10 mouse cellular contexts compared by ENCODE assay signal in the genomic region with DNA sequence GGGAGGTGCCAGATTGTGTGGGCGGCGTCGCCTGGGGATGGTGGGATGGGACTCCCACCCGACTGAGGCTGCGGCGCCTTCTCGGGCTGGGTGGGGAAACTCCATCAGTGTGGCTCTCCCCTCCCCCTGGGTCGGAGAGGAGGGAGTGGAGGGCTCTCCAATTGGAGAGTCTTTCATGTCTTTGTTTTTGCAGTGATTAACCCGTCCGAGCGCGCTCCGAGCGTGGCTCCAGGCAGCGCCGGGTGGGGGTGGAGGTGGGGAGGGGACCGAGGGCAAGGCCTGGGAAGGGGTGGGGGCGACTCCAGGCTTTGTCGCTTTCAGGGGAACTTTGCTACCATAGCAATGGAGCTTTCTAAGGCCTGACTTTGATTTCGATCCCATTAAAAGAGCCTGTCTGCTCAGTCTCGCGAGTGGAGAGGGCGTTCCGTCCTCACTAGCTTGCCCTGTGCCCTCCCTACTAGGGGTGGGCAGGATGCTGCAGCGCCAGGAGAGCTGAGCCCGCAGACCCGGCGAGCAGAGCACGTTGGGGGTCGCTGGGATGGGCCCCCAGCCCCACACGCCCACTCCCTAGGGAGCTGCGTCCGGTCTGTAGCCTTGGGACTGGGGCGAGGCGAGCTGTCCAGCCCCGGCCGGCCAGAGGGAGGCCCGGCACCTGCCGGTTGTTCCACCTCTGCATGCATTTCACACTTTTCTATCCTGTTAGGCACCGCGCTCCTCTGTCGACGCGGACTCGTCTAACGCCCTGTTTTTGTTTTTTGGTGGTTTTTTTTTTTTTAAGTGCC. TPM values are rescaled to one million over a fixed set of nuclear protein-coding genes. Genes with fewer than 3 reads are reported as not detected.
DNase-seq lines count a peak whose midpoint lies in the region; ATAC-seq and TF ChIP-seq lines count a peak whose summit lies in the region.
"Had no signal": no experiment of that assay in that cellular context is flagged by ENCODE, and none has a peak within 500 bp of the region (broad histone marks: within the 10 kb centered on the region; RNA-seq: fewer than 3 reads in every experiment).

No protein-coding gene starts in this region.

- DNase-seq in heart, postnatal 14 days: no peak
- DNase-seq in forebrain, embryonic 11.5 days (ENCODE audit: low spot score): peak; percentile 95
- DNase-seq in limb, embryonic 11.5 days (ENCODE audit: low spot score): peak; percentile 72
- peak; percentile 72 to 73 for DNase-seq in right cerebral cortex, postnatal 10 days (ENCODE audit: low spot score in 2 of 2)

- no peak overlapping the region for H3K27ac ChIP-seq in heart, embryonic 11.5 days (ENCODE audit: low read depth, low read length)
- peak overlapping the region; percentile 98 for H3K27ac ChIP-seq in forebrain, embryonic 11.5 days (ENCODE audit: low read depth, low read length)
- no peak overlapping the region for H3K27ac ChIP-seq in limb, embryonic 11.5 days (replicated peaks; ENCODE audit: low read depth, low read length)

- no peaks in the 10 kb centered on the region for H3K36me3 ChIP-seq in heart, embryonic 11.5 days (ENCODE audit: control insufficient read depth, insufficient read depth, low read length)
- H3K36me3 ChIP-seq in E14TG2a.4 (ENCODE audit: insufficient read depth, low read length): no peaks in the 10 kb centered on the region
- H3K36me3 ChIP-seq in forebrain, embryonic 11.5 days (ENCODE audit: control insufficient read depth, insufficient read depth, low read length): no peaks in the 10 kb centered on the region
- no peaks in the 10 kb centered on the region for H3K36me3 ChIP-seq in limb, embryonic 11.5 days (ENCODE audit: control insufficient read depth, insufficient read depth, low read length)

- no peak for TF ChIP-seq CTCF in E14TG2a.4 (conservative IDR thresholded peaks at IDR 0.05; ENCODE audit: low read length)

- 0 out of 2 replicates have a peak, but pooled peaks have one; percentile 26 for ATAC-seq in heart, embryonic 11.5 days (replicated peaks; ENCODE audit: insufficient number of reproducible peaks, low FRiP score, low TSS enrichment)
- peak; percentile 88 for ATAC-seq in forebrain, embryonic 11.5 days (replicated peaks; ENCODE audit: low FRiP score)
- peak; percentile 69 for ATAC-seq in limb, embryonic 11.5 days (ENCODE audit: insufficient number of reproducible peaks, low FRiP score, low TSS enrichment, low read depth)
- no peak for ATAC-seq in activated CD4-positive, CD25-positive, alpha-beta regulatory T cell, adult 4 months
- ATAC-seq in megakaryocyte-erythroid progenitor cell, adult 5-6 weeks (replicated peaks; ENCODE audit: low FRiP score, low TSS enrichment, poor library complexity, severe bottlenecking): no peak

- intact Hi-C loops in heart, postnatal 14 days (cut with DNase I): no loop called here

- H3K4me1 ChIP-seq in heart, embryonic 11.5 days (ENCODE audit: control insufficient read depth, insufficient read depth, low read length): peaks cover 12% of the 10 kb centered on the region; the same call in 1 of the 2 replicates
- H3K4me1 ChIP-seq in E14TG2a.4 (replicated peaks; ENCODE audit: low read depth, low read length): peaks cover 56% of the 10 kb centered on the region
- H3K4me1 ChIP-seq in forebrain, embryonic 11.5 days (replicated peaks; ENCODE audit: control insufficient read depth, insufficient read depth, low read length): peaks cover 36% of the 10 kb centered on the region
- peaks cover 15% of the 10 kb centered on the region for H3K4me1 ChIP-seq in limb, embryonic 11.5 days (ENCODE audit: control insufficient read depth, insufficient read depth, low read length)

- under 1% methylated on average over 45 of the region's 46 CpGs for WGBS in heart, embryonic 11.5 days (ENCODE audit: insufficient replicate concordance)
- WGBS in forebrain, embryonic 11.5 days: under 1% methylated on average over 46 of the region's 46 CpGs
- under 1% methylated on average over 46 of the region's 46 CpGs for WGBS in limb, embryonic 11.5 days

- no peaks in the 10 kb centered on the region for H3K9me3 ChIP-seq in heart, embryonic 11.5 days (replicated peaks; ENCODE audit: control insufficient read depth, low read length)
- no peaks in the 10 kb centered on the region for H3K9me3 ChIP-seq in E14TG2a.4 (ENCODE audit: low read length)
- H3K9me3 ChIP-seq in forebrain, embryonic 11.5 days (ENCODE audit: control insufficient read depth, low read length): no peaks in the 10 kb centered on the region
- no peaks in the 10 kb centered on the region for H3K9me3 ChIP-seq in limb, embryonic 11.5 days (ENCODE audit: control insufficient read depth, low read length)

- H3K4me2 ChIP-seq in heart, embryonic 11.5 days: peak overlapping the region; percentile 77
- H3K4me2 ChIP-seq in forebrain, embryonic 11.5 days (ENCODE audit: low read depth, low read length, severe bottlenecking): peak overlapping the region; percentile 71
- H3K4me2 ChIP-seq in limb, embryonic 11.5 days (ENCODE audit: low read depth, severe bottlenecking): peak overlapping the region; percentile 84

- H3K27me3 ChIP-seq in heart, embryonic 11.5 days (ENCODE audit: control insufficient read depth, insufficient read depth, low read length): peaks cover 78% of the 10 kb centered on the region
- peaks cover 88% of the 10 kb centered on the region for H3K27me3 ChIP-seq in E14TG2a.4 (ENCODE audit: insufficient read depth, low read length)
- peaks cover 37% of the 10 kb centered on the region for H3K27me3 ChIP-seq in forebrain, embryonic 11.5 days (ENCODE audit: control insufficient read depth, insufficient read depth, low read length)
- peaks cover 30% of the 10 kb centered on the region for H3K27me3 ChIP-seq in limb, embryonic 11.5 days (ENCODE audit: control insufficient read depth, insufficient read depth, low read length)

- peak overlapping the region; percentile 31; the same call in 1 of the 2 replicates for H3K9ac ChIP-seq in heart, embryonic 11.5 days (ENCODE audit: low read depth, low read length)
- peak overlapping the region; percentile 67 for H3K9ac ChIP-seq in forebrain, embryonic 11.5 days (ENCODE audit: low read length)
- peak overlapping the region; percentile 64 for H3K9ac ChIP-seq in limb, embryonic 11.5 days (ENCODE audit: low read length)

- H3K4me3 ChIP-seq in heart, embryonic 11.5 days (ENCODE audit: low read depth, low read length): peak overlapping the region; percentile 35
- H3K4me3 ChIP-seq in E14TG2a.4 (replicated peaks; ENCODE audit: low read length): peak overlapping the region; percentile 78
- H3K4me3 ChIP-seq in forebrain, embryonic 11.5 days (ENCODE audit: low read depth, low read length): peak overlapping the region; percentile 25
- H3K4me3 ChIP-seq in limb, embryonic 11.5 days (ENCODE audit: low read depth, low read length): peak overlapping the region; percentile 37
- H3K4me3 ChIP-seq: erythroblast, embryonic 14.5 days had no signal

RNA-seq across cellular contexts. Expression of a gene that starts 30.6 kb away (rescaled TPM):
- polyA plus RNA-seq in heart, embryonic 11.5 days (2014; fragmentation: Nextera tagmentation; extraction: Ambion mirVana): 0.09 TPM in 1 of 2 replicates, not detected in the other
- not detected for total RNA-seq in heart, postnatal 14 days (2021)
- polyA plus RNA-seq in forebrain, embryonic 11.5 days (2014; fragmentation: Nextera tagmentation; extraction: Ambion mirVana): 27.6 and 33.2 TPM in 2 replicates
- not detected in 2 replicates for polyA plus RNA-seq in limb, embryonic 11.5 days (2014; fragmentation: Nextera tagmentation; extraction: Ambion mirVana)
- polyA plus RNA-seq in activated CD4-positive, CD25-positive, alpha-beta regulatory T cell, adult 4 months (2017; shearing (Covaris generic)): not detected
- total RNA-seq in megakaryocyte-erythroid progenitor cell, adult 5-6 weeks (2014; fragmentation: Nextera tagmentation): not detected in 2 replicates
- total RNA-seq in megakaryocyte-erythroid progenitor cell, adult 5-6 weeks (2017): not detected in 2 replicates
- total RNA-seq: neutrophil, adult 5-6 weeks had no signal
- polyA plus RNA-seq: erythroblast, embryonic 14.5 days had no signal

RNA-seq across cellular contexts. Expression of a gene that starts 42.6 kb away (rescaled TPM):
- polyA plus RNA-seq in heart, embryonic 11.5 days (2014; fragmentation: Nextera tagmentation; extraction: Ambion mirVana): 0.33 and 0.55 TPM in 2 replicates
- total RNA-seq in heart, postnatal 14 days (2021): 1 to 10 TPM; 1.3 TPM
- 0.11 and 0.13 TPM in 2 replicates for polyA plus RNA-seq in forebrain, embryonic 11.5 days (2014; fragmentation: Nextera tagmentation; extraction: Ambion mirVana)
- 0.27 and 0.52 TPM in 2 replicates for polyA plus RNA-seq in limb, embryonic 11.5 days (2014; fragmentation: Nextera tagmentation; extraction: Ambion mirVana)
- under 1 TPM in 1 of 2 experiments, not detected in 1; 0.28 TPM for polyA plus RNA-seq in activated CD4-positive, CD25-positive, alpha-beta regulatory T cell, adult 4 months (2017; shearing (Covaris generic))
- 3.1 TPM in 1 of 2 replicates, not detected in the other for total RNA-seq in megakaryocyte-erythroid progenitor cell, adult 5-6 weeks (2014; fragmentation: Nextera tagmentation)
- total RNA-seq in megakaryocyte-erythroid progenitor cell, adult 5-6 weeks (2017): 0.23 and 0.56 TPM in 2 replicates

Comparison
In these comparisons a context has a peak if more than half of its experiments do, and no peak if none do; other contexts are left out.
1. ATAC-seq: peak in heart, embryonic 11.5 days (single experiment), forebrain, embryonic 11.5 days (single experiment) and limb, embryonic 11.5 days (single experiment); none in activated CD4-positive, CD25-positive, alpha-beta regulatory T cell, adult 4 months (single experiment) and megakaryocyte-erythroid progenitor cell, adult 5-6 weeks (single experiment).
2. H3K4me3 ChIP-seq: peak in every context shown above with its lines; median percentile 78 in E14TG2a.4; 37 in limb, embryonic 11.5 days; 35 in heart, embryonic 11.5 days; 25 in forebrain, embryonic 11.5 days.
3. DNase-seq: peak in forebrain, embryonic 11.5 days (single experiment), limb, embryonic 11.5 days (single experiment) and right cerebral cortex, postnatal 10 days (2 of 2); none in heart, postnatal 14 days (0 of 2).
4. RNA of a gene that starts 30.6 kb away (polyA plus RNA-seq): 27.6 to 33.2 TPM in forebrain, embryonic 11.5 days; 0.09 TPM in heart, embryonic 11.5 days, not detected in limb, embryonic 11.5 days and not detected in activated CD4-positive, CD25-positive, alpha-beta regulatory T cell, adult 4 months; every median in the first group is over 10 times any median in the second.
5. Peak in every context shown above with its lines, with median percentiles within 50 percentile points of each other: H3K4me2 ChIP-seq and H3K9ac ChIP-seq.